Mouse (Mus musculus): Measurements from ENCODE around the gene Hint1.
"Not testable (repeated sequence)": the region's sequence is repeated elsewhere in the genome, so short reads cannot be mapped to it uniquely, and the experiment has no call there.

The Hint1 gene

GRCm38 (mm10) chr11:54866119-54867048, at the start of gene Hint1:
Gene Hint1 (plus strand): TSS chr11:54866383.
- DNase-seq (ENCODE audit: low read depth), result peak; percentile 78

GRCm38 (mm10) chr11:54817449-54817848, 48.7 kb upstream of the Hint1 start:
- DNase-seq (ENCODE audit: low read depth), result no peak

GRCm38 (mm10) chr11:54819489-54819888, 46.7 kb upstream of the Hint1 start:
- DNase-seq (ENCODE audit: low read depth), result no peak

GRCm38 (mm10) chr11:54823467-54823866, 42.7 kb upstream of the Hint1 start:
- no peak for DNase-seq (ENCODE audit: low read depth)

- DNase-seq (ENCODE audit: low read depth), result no peak
Measured at GRCm38 (mm10) chr11:54825774-54826173, 40.4 kb upstream of the Hint1 start.

- DNase-seq (ENCODE audit: low read depth), result no peak
Measured at GRCm38 (mm10) chr11:54826819-54827218, 39.4 kb upstream of the Hint1 start.

- DNase-seq (ENCODE audit: low read depth), result no peak
Measured at GRCm38 (mm10) chr11:54833833-54834232, 32.4 kb upstream of the Hint1 start.

GRCm38 (mm10) chr11:54834596-54834995, 31.6 kb upstream of the Hint1 start:
- DNase-seq (ENCODE audit: low read depth), result peak; percentile 35

GRCm38 (mm10) chr11:54836106-54836505, 30.1 kb upstream of the Hint1 start:
- no peak for DNase-seq (ENCODE audit: low read depth)

GRCm38 (mm10) chr11:54839696-54840095, 26.5 kb upstream of the Hint1 start:
- DNase-seq (ENCODE audit: low read depth), result no peak

GRCm38 (mm10) chr11:54840891-54841290, 25.3 kb upstream of the Hint1 start:
- DNase-seq (ENCODE audit: low read depth), result no peak

GRCm38 (mm10) chr11:54844424-54844823, 21.8 kb upstream of the Hint1 start:
- DNase-seq (ENCODE audit: low read depth), result no peak

- DNase-seq (ENCODE audit: low read depth), result no peak
Measured at GRCm38 (mm10) chr11:54844959-54845358, 21.2 kb upstream of the Hint1 start.

- DNase-seq (ENCODE audit: low read depth), result no peak
Measured at GRCm38 (mm10) chr11:54845470-54846442, 20.4 kb upstream of the Hint1 start.

- DNase-seq (ENCODE audit: low read depth), result no peak
Measured at GRCm38 (mm10) chr11:54849961-54850758, 16.0 kb upstream of the Hint1 start.

GRCm38 (mm10) chr11:54851656-54852055, 14.5 kb upstream of the Hint1 start:
- no peak for DNase-seq (ENCODE audit: low read depth)

GRCm38 (mm10) chr11:54858880-54859279, 7.3 kb upstream of the Hint1 start:
- not testable (repeated sequence) for DNase-seq (ENCODE audit: low read depth)

GRCm38 (mm10) chr11:54859322-54860165, 6.6 kb upstream of the Hint1 start:
- DNase-seq (ENCODE audit: low read depth), result no peak

- DNase-seq (ENCODE audit: low read depth), result peak; percentile 95
Measured at GRCm38 (mm10) chr11:54860256-54861038, 5.7 kb upstream of the Hint1 start, which contains the start of gene Lyrm7. Gene Lyrm7 (minus strand): TSS chr11:54860916.
